Mouse (Mus musculus) MEL (cell line): Measurements from ENCODE around the gene Cwh43.

ENCODE experiments used
- CTCF ChIP-seq, 3 experiments: IDR thresholded peaks in 2 of 3; conservative IDR thresholded peaks in 1 of 3; 2 replicates each; pipeline ENCODE4 v1.5.1; 2011 to 2012; ENCODE audit warnings: low read length in 3 of 3, low read depth in 2 of 3, mild to moderate bottlenecking in 2 of 3, improper control_type of control experiment in 1 of 3, inconsistent platforms in 1 of 3, mixed read lengths in 1 of 3, moderate library complexity in 1 of 3; ENCODE audit not compliant: control insufficient read depth in 1 of 3, insufficient read depth in 1 of 3, poor library complexity in 1 of 3, severe bottlenecking in 1 of 3
- ZMIZ1 ChIP-seq: IDR thresholded peaks from 2 replicates; pipeline ENCODE4 v1.6.1; 2012; ENCODE audit warnings: low read depth, mild to moderate bottlenecking, inconsistent platforms, low read length, improper control_type of control experiment, moderate library complexity

DNA sequence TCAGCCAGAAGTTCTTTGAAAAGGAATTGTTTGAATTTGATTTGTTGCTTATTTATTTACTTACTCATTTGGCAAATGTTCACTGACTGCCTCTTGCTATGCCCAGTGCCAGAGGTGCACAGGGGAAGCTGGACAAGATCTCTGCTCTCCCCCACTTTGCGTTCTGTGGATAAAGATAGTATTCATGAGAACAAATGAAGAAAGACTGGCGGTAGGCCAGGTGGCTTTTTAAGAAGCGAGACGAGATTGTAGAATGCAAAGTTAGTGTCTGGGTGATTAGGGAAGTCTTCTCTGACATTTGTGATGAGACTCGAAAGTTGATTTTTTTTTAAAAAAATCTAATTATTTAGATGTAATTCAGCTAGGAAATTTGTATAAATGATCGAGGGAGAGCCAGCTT lies 20.9 kb downstream of the Cwh43 start:
- no peak for TF ChIP-seq CTCF (IDR thresholded peaks at IDR 0.05 in 2 of 3, conservative IDR thresholded peaks at IDR 0.05 in 1 of 3; ENCODE audit: control insufficient read depth in 1 of 3, insufficient read depth in 1 of 3, low read depth in 2 of 3, low read length in 3 of 3, poor library complexity in 1 of 3, severe bottlenecking in 1 of 3)
- no peak for TF ChIP-seq ZMIZ1
